Mouse (Mus musculus): Measurements from ENCODE around the gene 2010111I01Rik.
"Not testable (repeated sequence)": the region's sequence is repeated elsewhere in the genome, so short reads cannot be mapped to it uniquely, and the experiment has no call there.

2010111I01Rik gene

DNA sequence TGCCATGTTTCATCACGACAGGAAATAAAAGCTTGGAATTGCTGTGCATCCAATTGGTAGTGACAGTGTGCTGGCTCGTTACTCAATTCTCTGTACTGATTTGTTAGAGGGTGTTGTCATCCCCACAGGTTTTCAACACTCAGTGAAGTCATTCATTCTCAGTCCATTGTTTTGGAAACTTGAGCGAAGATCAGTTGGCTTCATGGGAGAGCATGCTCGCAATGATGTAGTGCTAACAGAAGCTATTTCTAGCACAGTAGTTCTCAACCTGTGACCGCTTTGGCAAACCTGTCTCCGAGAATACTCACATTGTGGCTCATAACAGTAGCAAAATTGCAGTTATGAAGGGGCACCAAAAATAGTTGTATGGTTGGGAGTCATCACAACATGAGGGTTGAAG is 8.7 kb upstream of the 2010111I01Rik start:
- no peak for ATAC-seq (ENCODE audit: low TSS enrichment)

GRCm38 (mm10) chr13:62956776-62957175 is 7.9 kb upstream of the 2010111I01Rik start:
- no peak for ATAC-seq (ENCODE audit: low TSS enrichment)

DNA sequence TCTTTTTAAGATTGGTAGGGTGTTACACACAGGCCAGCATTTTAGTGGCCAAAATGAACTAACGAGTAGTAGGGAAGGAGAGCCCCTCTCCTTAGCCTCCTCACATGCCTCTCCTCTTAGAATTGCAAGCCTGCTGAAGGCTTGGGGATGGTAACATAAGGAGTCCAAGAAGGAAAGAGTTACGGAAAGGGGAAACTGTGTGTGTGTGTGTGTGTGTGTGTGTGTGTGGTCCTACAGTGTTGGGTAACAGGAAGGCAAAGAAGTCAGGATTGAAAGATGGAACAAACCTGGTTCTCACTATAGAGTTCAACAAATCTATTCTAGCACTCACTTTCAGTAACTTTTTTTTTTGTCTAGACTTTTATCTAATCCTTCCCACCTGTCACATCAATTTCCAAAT is 1.3 kb upstream of the 2010111I01Rik start:
- ATAC-seq (ENCODE audit: low TSS enrichment) = no peak

DNA sequence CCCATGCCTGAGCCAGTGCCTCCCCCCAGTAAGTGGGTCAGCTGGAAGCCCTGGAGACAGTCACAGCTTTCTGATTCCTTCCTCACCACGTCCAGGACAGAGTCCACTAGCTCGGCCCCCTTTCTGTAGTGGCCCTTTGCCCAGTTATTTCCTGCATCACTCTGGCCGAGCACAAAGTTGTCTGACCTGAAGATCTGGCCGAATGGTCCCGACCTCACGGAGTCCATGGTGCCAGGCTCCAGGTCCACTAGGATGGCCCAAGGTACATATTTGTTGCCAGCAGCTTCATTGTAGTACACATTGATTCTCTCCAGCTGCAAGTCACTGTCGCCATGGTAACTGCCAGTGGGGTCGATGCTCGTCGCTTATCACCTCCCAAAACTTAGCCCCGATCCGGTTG is 3.5 kb downstream of the 2010111I01Rik start:
- no peak for ATAC-seq (ENCODE audit: low TSS enrichment)

- ATAC-seq (ENCODE audit: low TSS enrichment) = peak; percentile 90
Observed at GRCm38 (mm10) chr13:62970515-62971269, 6.0 kb downstream of the 2010111I01Rik start.

DNA sequence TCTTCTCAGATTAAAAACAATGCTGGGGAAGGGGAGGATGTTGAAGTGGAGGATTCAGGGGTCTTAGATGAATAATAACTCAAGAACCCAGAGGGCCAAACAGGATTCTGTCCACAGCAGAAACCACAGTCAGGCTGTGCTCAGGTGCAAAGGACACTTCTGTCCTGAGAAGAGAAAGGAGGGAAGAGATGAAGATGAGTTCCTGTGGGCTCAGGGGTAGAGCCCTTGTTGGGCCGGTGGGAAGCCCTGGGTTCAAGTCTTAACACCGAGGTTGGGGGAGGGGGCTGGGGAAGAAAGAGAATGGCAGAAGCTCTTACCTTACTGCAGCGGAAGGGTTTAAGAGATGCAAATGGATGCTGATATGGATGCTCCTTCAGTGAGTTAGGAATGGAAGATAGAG is 7.7 kb downstream of the 2010111I01Rik start:
- ATAC-seq (ENCODE audit: low TSS enrichment) = no peak

- ATAC-seq (ENCODE audit: low TSS enrichment) = no peak
Observed at GRCm38 (mm10) chr13:62973111-62973510, 8.4 kb downstream of the 2010111I01Rik start.

DNA sequence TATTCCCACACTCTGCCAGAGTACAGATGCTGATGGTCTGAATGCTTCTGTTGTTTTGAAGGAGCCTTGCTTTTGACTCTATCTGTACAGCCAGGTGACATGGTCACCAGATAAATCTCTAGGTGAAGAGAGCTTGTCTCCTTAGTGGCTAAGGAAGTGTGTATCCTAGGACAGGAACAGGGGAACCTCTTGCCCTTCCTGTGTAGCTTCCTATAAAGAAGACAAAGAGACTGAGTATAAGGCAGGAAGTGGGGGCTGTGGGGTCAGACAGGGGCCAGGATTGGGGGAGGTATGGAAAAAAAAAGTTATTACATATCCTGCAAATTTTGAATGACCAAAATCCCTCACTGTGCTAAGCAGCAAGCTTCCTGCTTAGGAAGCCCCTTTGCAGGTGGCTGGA is 13.4 kb downstream of the 2010111I01Rik start:
- ATAC-seq (ENCODE audit: low TSS enrichment) = no peak

- no peak for ATAC-seq (ENCODE audit: low TSS enrichment)
Observed at GRCm38 (mm10) chr13:62978784-62979183, 14.1 kb downstream of the 2010111I01Rik start.

- ATAC-seq (ENCODE audit: low TSS enrichment) = no peak
Observed at GRCm38 (mm10) chr13:62979215-62979614, 14.5 kb downstream of the 2010111I01Rik start.

GRCm38 (mm10) chr13:62980131-62980530 is 15.4 kb downstream of the 2010111I01Rik start:
- peak; percentile 82 for ATAC-seq (ENCODE audit: low TSS enrichment)

GRCm38 (mm10) chr13:62984485-62984884 is 19.8 kb downstream of the 2010111I01Rik start:
- no peak for ATAC-seq (ENCODE audit: low TSS enrichment)

- ATAC-seq (ENCODE audit: low TSS enrichment) = no peak
Observed at GRCm38 (mm10) chr13:62989891-62990490, 25.3 kb downstream of the 2010111I01Rik start.

- no peak for ATAC-seq (ENCODE audit: low TSS enrichment)
Observed at GRCm38 (mm10) chr13:62993543-62994477, 29.1 kb downstream of the 2010111I01Rik start.

- ATAC-seq (ENCODE audit: low TSS enrichment) = no peak
Observed at GRCm38 (mm10) chr13:62996767-62997166, 32.1 kb downstream of the 2010111I01Rik start.

GRCm38 (mm10) chr13:63007491-63007890 is 42.8 kb downstream of the 2010111I01Rik start:
- not testable (repeated sequence) for ATAC-seq (ENCODE audit: low TSS enrichment)

DNA sequence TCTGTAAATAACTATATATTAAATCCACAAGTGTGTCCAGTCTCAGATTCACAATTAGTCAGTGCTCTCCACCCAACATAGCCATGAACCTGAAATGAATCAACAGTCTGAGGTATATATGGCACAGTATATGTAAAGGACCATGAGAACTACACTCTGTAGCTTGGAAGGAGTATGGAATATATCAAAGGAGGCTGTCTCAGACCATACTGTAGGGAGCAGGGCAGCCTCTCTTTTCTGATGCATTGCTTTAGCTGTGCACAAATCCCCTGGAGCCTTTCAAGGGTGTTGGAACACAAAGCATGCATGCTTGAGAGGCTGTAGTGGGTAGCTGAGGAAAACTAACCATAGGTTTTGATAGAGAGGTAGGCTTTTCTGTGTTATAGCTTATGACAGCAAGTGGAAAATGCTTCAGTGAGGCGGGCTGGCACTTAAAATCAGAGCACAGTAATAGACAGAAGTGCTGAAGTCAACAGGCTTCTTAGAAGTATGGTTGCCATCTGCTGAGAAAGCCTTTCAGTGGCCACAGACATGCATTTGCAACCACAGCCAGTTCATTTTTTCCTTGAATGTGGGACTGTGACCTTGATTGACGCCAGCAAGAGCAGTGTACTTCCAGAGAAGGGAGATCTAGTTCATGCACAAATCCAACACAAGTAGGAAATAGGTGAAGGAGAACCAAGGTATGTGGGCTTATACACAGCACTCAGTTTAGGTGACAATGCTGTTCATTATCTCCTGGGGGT is 45.8 kb downstream of the 2010111I01Rik start:
- peak; percentile 68 for ATAC-seq (ENCODE audit: low TSS enrichment)

GRCm38 (mm10) chr13:63014353-63014752 is 49.7 kb downstream of the 2010111I01Rik start:
- no peak for ATAC-seq (ENCODE audit: low TSS enrichment)

DNA sequence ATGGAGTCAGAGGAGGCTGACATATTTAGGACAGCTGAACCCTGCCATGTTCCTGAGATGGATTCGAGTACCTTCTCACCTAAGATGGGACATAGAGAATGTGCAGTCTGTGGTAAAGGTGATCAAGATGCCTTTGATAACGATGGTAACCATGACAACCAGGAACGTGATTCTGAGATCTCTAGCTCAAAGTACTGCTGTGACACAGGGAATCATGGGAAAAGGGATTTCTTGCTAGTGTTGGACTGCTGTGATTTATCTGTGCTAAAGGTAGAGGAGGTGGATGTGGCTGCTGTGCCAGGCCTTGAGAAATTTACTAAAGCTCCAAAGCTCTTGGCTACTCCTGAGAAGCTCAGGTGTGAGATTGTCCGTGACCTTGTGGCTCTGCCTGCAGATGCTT is 50.7 kb downstream of the 2010111I01Rik start:
- ATAC-seq (ENCODE audit: low TSS enrichment) = no peak

GRCm38 (mm10) chr13:63016056-63016455 is 51.4 kb downstream of the 2010111I01Rik start:
- peak; percentile 94 for ATAC-seq (ENCODE audit: low TSS enrichment)
